Mouse (Mus musculus) activated CD4-positive, CD25-positive, alpha-beta regulatory T cell, adult 4 months (primary cell): Measurements from ENCODE around the gene Lyg1. TPM values are rescaled to one million over a fixed set of nuclear protein-coding genes. Genes with fewer than 3 reads are reported as not detected.
"Not testable (repeated sequence)": the region's sequence is repeated elsewhere in the genome, so short reads cannot be mapped to it uniquely, and the experiment has no call there.

Experiments
- ATAC-seq: one replicate; pipeline ENCODE4 v1.8.0; 2017
- polyA plus RNA-seq, 2 experiments: library from polyadenylated mRNA; unstranded; fragments of 100-300 nt; shearing (Covaris generic); gene quantifications; one replicate each; pipeline ENCODE4 v1.2.1; 2017

Gene Lyg1
- not detected for polyA plus RNA-seq

GRCm38 (mm10) chr1:37957659-37958058 lies at the start of gene Lyg1:
Gene Lyg1 (minus strand): TSS chr1:37957759.
- no peak for ATAC-seq

- no peak for ATAC-seq
Measured at GRCm38 (mm10) chr1:38006741-38007140, 49.2 kb upstream of the Lyg1 start.

- ATAC-seq = no peak
Measured at GRCm38 (mm10) chr1:38003046-38003445, 45.5 kb upstream of the Lyg1 start.

GRCm38 (mm10) chr1:38001956-38002355 lies 44.4 kb upstream of the Lyg1 start:
- ATAC-seq = no peak

GRCm38 (mm10) chr1:38000844-38001243 lies 43.3 kb upstream of the Lyg1 start:
- ATAC-seq = no peak

GRCm38 (mm10) chr1:37999552-37999951 lies 42.0 kb upstream of the Lyg1 start:
- ATAC-seq = no peak

GRCm38 (mm10) chr1:37998371-37999199 lies 41.0 kb upstream of the Lyg1 start:
- ATAC-seq = no peak

GRCm38 (mm10) chr1:37997867-37998266 lies 40.3 kb upstream of the Lyg1 start, which contains the start of the genes Txndc9 and Eif5b:
Gene Txndc9 (minus strand): TSS chr1:37997893.
Gene Eif5b (plus strand): TSS chr1:37998010.
- peak; percentile 51 for ATAC-seq

- ATAC-seq = peak; percentile 95
Measured at GRCm38 (mm10) chr1:37996877-37997484, 39.4 kb upstream of the Lyg1 start.

GRCm38 (mm10) chr1:37996226-37996625 lies 38.7 kb upstream of the Lyg1 start:
- ATAC-seq = no peak

GRCm38 (mm10) chr1:37987856-37988255 lies 30.3 kb upstream of the Lyg1 start:
- ATAC-seq = no peak

GRCm38 (mm10) chr1:37985764-37986323 lies 28.3 kb upstream of the Lyg1 start:
- ATAC-seq = no peak

- no peak for ATAC-seq
Measured at GRCm38 (mm10) chr1:37984326-37984725, 26.8 kb upstream of the Lyg1 start.

- ATAC-seq = no peak
Measured at GRCm38 (mm10) chr1:37977303-37977702, 19.7 kb upstream of the Lyg1 start.

- not testable (repeated sequence) for ATAC-seq
Measured at GRCm38 (mm10) chr1:37976666-37977065, 19.1 kb upstream of the Lyg1 start.

GRCm38 (mm10) chr1:37971520-37971919 lies 14.0 kb upstream of the Lyg1 start:
- no peak for ATAC-seq

- ATAC-seq = no peak
Measured at GRCm38 (mm10) chr1:37968746-37969145, 11.2 kb upstream of the Lyg1 start.

- ATAC-seq = no peak
Measured at GRCm38 (mm10) chr1:37965571-37965970, 8.0 kb upstream of the Lyg1 start.

GRCm38 (mm10) chr1:37959486-37959885 lies 1.9 kb upstream of the Lyg1 start:
- ATAC-seq = no peak

GRCm38 (mm10) chr1:37958516-37958915 lies 957 bp upstream of the Lyg1 start:
- ATAC-seq = no peak

GRCm38 (mm10) chr1:37956690-37957431 lies 698 bp downstream of the Lyg1 start:
- no peak for ATAC-seq

- no peak for ATAC-seq
Measured at GRCm38 (mm10) chr1:37955251-37955650, 2.3 kb downstream of the Lyg1 start.

- ATAC-seq = no peak
Measured at GRCm38 (mm10) chr1:37954786-37955185, 2.8 kb downstream of the Lyg1 start.
